Mouse (Mus musculus) heart, adult 18-20 months (tissue): Measurements from ENCODE around the gene Aak1. TPM values are rescaled to one million over a fixed set of nuclear protein-coding genes. Genes with fewer than 3 reads are reported as not detected.

Experiments
- DNase-seq, 2 experiments: peaks; one replicate each; pipeline ENCODE4 v3.0.0; 2021 to 2022; ENCODE audit warnings: mixed read lengths in 1 of 2
- total RNA-seq, 2 experiments: library from RNA; stranded (reverse); gene quantifications; 2 replicates each; pipeline ENCODE4 v1.2.3; 2021

Aak1 gene
- total RNA-seq, 2 experiments from 2014 or later, result 81.2 to 83.4 TPM

GRCm38 (mm10) chr6:86886803-86887202 is 37.5 kb downstream of the Aak1 start:
- no peak for DNase-seq

- no peak for DNase-seq
Observed at GRCm38 (mm10) chr6:86897520-86897919, 48.2 kb downstream of the Aak1 start.

- DNase-seq, result no peak
Observed at GRCm38 (mm10) chr6:86899053-86899452, 49.7 kb downstream of the Aak1 start.

- no peak for DNase-seq
Observed at GRCm38 (mm10) chr6:86899965-86900364, 50.6 kb downstream of the Aak1 start.

DNA sequence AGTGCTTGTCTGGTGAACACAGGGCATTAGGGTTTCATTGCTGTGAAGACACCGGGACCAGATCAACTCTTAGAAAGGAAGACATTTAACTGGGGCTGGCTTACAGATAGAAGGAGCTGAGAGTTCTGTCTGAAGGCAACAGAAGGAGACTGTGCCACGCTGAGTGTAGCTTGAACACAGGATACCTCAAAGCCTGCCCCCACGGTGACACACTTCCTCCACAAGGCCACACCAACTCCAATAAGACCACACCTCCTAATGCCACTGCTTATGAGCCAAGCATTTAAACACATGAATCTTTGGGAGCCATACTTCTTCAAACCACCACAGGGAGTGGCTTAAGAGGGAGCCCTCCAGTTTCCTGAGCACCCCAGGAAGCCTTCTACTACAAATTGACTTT is 51.2 kb downstream of the Aak1 start:
- no peak for DNase-seq

GRCm38 (mm10) chr6:86905500-86905899 is 56.2 kb downstream of the Aak1 start:
- DNase-seq, result peak; percentile 56 to 57

GRCm38 (mm10) chr6:86907191-86907590 is 57.9 kb downstream of the Aak1 start:
- DNase-seq, result no peak

GRCm38 (mm10) chr6:86908561-86909150 is 59.3 kb downstream of the Aak1 start:
- DNase-seq, result peak in 1 of 2 experiments; percentile 43

GRCm38 (mm10) chr6:86909881-86910280 is 60.6 kb downstream of the Aak1 start:
- no peak for DNase-seq

- DNase-seq, result no peak
Observed at GRCm38 (mm10) chr6:86916157-86916820, 67.0 kb downstream of the Aak1 start.

- DNase-seq, result peak; percentile 53 to 62
Observed at GRCm38 (mm10) chr6:86917231-86917630, 67.9 kb downstream of the Aak1 start.

DNA sequence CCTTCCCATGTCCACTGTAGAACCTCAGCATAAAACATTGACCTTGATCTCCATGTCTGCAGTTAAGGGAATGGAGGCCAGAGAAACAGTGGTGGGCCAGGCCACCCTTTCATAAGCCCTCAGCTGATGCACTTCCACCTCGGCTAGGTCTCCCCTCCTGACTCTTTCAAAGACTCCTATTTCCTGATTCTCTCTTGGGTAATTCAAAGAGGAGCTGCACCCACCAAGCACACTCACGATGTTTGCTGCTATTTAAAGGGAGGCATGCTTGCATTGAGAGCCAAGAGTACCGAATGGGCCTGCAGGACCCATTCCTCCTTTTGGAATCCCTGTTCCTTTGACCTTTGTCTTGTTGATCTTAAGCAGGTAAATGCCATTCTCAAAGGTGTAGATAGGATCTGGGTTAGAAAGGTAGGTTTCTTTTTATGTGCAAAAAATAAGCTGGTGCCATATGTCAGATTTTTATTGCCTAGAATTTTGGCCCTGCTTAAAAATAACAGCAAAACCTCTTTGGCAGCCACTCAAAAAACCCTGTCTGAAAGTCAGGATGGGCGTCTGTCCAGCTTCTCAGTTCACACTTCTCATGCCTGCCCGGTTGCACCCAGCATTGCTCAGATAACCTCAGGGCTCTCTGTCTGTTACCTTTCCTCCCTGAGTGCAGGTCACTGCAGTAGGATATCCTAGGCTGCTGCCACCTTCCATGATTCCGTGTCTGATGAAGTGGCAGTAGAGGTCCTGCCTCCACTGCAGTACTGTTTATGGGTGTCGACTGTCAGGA is 68.9 kb downstream of the Aak1 start:
- DNase-seq, result peak; percentile 74 to 75

GRCm38 (mm10) chr6:86921880-86922279 is 72.6 kb downstream of the Aak1 start:
- DNase-seq, result peak; percentile 74 to 78

GRCm38 (mm10) chr6:86924746-86925145 is 75.4 kb downstream of the Aak1 start:
- DNase-seq, result no peak

- no peak for DNase-seq
Observed at GRCm38 (mm10) chr6:86934541-86934940, 85.2 kb downstream of the Aak1 start.

GRCm38 (mm10) chr6:86939797-86940196 is 90.5 kb downstream of the Aak1 start:
- peak in 1 of 2 experiments; percentile 19 for DNase-seq

DNA sequence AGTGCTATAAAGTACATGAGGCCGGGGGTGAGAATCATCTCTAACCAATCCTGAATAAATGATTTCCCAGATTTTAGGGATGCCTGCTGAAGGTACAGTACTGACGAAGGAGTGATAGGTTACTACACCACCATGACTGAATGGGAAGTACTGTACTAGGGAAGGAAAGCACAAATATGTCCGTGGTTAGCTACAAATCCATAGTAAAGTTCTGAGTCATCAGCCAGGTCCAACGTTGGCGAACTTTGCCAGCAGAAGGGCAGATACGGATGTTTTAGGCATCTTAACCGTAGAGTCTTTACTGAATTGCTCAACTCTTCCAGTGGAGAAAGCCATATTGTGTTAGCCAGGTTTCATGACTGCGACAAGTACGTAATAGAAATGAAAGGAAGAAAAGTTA is 91.6 kb downstream of the Aak1 start:
- no peak for DNase-seq

DNA sequence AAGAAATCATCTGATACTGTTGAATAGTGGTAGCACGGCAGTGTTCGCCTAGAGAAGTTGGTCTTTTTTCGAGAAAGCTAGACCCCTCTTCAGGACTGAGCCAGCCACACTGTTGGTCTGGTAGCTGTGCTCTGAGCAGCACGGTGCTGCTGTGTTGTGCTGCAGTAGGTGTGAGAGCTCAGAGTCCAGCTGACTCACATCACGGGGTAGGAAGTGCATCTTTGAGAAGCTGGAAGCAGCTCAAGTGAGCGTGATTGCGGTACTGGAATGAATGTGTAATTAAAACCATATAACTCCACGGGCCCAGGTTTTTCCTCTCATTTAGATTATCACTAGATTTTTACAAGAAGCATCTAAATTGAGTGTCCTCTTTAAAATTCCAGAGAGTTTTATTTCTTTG is 97.8 kb downstream of the Aak1 start:
- DNase-seq, result no peak

DNA sequence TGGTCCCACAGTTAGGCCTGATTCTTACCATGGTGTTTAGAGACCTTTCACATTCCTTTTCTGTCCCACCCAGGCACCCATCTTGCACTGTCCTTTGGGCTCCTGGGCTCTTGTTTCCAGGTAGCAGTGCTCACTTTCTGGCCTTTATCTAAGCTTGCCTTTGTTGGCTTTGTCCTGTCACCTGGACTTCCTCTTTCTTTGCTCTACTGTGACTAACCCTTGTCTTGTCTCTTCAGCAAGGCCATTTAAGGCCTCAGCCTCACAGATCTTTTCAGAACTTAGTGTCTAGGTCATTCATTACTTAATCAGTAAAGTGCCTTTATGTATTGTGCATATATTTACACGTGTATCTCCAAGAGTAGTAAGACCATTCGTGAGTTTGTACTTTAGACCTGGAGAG is 99.4 kb downstream of the Aak1 start:
- DNase-seq, result no peak

DNA sequence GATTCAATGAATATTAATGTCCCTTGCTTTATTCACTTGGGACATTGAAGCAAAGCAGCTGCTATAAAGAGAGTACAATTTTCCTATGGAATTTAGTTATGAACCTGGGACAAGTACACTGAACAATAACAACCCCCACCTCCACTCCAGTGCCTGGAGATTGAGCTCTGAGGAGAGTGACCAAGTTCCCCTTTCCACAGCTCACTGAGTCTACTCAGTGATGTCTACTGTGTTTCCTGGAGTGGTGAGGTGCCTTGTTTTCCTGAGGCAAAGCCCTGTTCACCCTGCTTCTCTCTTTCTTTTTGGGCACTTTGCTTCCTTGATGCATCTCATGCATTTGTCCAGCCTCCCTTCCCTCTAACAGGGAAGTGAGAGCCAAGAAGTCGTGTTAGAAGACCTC is 100.8 kb downstream of the Aak1 start:
- DNase-seq, result no peak

- DNase-seq, result no peak
Observed at GRCm38 (mm10) chr6:86950733-86951255, 101.5 kb downstream of the Aak1 start.

DNA sequence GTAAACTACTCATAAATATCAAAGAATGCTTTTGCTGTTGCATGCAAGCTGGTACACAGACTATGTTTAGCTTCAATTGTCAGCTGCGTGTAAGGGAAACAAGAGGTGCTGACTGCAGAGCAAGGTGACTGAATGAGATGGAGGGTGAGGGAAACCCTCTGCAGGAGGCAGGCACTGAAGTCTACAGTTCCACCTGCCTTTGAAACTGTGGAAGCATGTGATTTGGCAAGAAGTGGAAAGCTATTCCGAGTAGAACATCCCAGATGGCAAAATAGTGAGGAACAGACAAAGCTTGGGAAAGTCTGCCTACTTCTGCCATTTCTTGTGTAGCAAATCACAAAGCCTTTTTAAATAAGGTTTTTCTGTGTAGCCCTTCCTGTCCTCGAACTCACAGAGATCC is 106.4 kb downstream of the Aak1 start:
- no peak for DNase-seq

DNA sequence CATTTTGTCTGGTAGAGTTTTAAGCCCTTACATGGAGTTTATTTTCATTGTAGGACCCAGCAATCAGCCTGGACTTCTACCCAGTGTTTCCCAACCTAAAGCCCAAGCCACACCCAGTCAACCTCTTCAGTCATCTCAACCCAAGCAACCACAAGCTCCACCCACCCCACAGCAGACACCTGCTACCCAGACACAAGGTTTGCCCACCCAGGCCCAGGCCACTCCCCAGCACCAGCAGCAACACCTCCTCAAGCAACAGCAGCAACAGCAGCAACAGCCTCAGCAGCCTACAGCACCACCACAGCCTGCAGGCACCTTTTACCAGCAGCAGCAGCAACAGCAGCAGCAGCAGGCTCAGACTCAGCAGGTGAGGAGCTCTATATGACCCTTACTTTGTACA is 106.9 kb downstream of the Aak1 start:
- no peak for DNase-seq
